Mouse (Mus musculus) heart, embryonic 16.5 days (tissue): ENCODE data around the gene Rhox13. TPM values are rescaled to one million over a fixed set of nuclear protein-coding genes. Genes with fewer than 3 reads are reported as not detected.

ENCODE experiments used
- polyA plus RNA-seq: library from polyadenylated mRNA; unstranded; fragments of >200 nt; fragmentation: Nextera tagmentation; extraction: Ambion mirVana; gene quantifications from 2 replicates; pipeline ENCODE4 v1.2.1, GENCODE M21; 2015

The Rhox13 gene
- polyA plus RNA-seq, 1 experiment from 2014 or later = not detected

Other genes with a start within 250 kb of the Rhox13 start
- not detected in 2 replicates for gene Rhox8, start 242.3 kb upstream of the Rhox13 start, polyA plus RNA-seq
- not detected in 2 replicates for gene Rhox7b, start 224.0 kb upstream of the Rhox13 start, polyA plus RNA-seq
- not detected in 2 replicates for gene Rhox9, start 219.4 kb upstream of the Rhox13 start, polyA plus RNA-seq
- gene Btg1-ps1, start 102.4 kb upstream of the Rhox13 start, polyA plus RNA-seq = not detected in 2 replicates
- not detected in 2 replicates for gene Btg1-ps2, start 78.1 kb upstream of the Rhox13 start, polyA plus RNA-seq
- gene Rhox10, start 54.7 kb upstream of the Rhox13 start, polyA plus RNA-seq = not detected in 2 replicates
- not detected in 2 replicates for gene Rhox11, start 36.1 kb upstream of the Rhox13 start, polyA plus RNA-seq
- not detected in 2 replicates for gene Rhox12, start 10.3 kb upstream of the Rhox13 start, polyA plus RNA-seq
- 2.1 and 2.4 TPM in 2 replicates for gene Zbtb33, start 68.6 kb downstream of the Rhox13 start, polyA plus RNA-seq
- 29.5 and 30.2 TPM in 2 replicates for gene Tmem255a, start 131.2 kb downstream of the Rhox13 start, polyA plus RNA-seq
- gene Atp1b4, start 195.0 kb downstream of the Rhox13 start, polyA plus RNA-seq = 0.25 and 1.1 TPM in 2 replicates